Mouse (Mus musculus): ENCODE results near the gene Slc9a3r2. TPM values are rescaled to one million over a fixed set of nuclear protein-coding genes. Genes with fewer than 3 reads are reported as not detected.
A peak's percentile ranks its signal among the peaks of the same experiment; 100 is the strongest.
"Not testable (repeated sequence)": the region's sequence is repeated elsewhere in the genome, so short reads cannot be mapped to it uniquely, and the experiment has no call there.

Slc9a3r2 gene
- polyA plus RNA-seq, 1 experiment from 2014 or later, result 58.9 TPM

DNA sequence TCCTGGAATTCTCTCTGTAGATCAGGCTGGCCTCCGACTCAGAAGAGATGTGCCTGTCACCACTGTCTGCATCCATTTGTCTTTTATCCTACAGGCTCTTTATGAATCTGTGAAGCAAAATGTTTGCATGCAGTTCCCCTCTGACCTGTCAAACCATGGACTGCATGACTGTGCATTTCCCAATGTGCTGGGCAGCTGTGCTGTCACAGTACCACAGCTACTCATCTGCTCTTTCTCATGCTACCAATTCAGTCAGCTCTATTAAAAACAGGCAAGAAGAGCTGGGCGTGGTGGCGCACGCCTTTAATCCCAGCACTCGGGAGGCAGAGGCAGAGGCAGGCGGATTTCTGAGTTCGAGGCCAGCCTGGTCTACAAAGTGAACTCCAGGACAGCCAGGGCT, 16.9 kb upstream of the Slc9a3r2 start:
- H3K4me1 ChIP-seq (replicated peaks), result peaks cover 24% of the 10 kb centered on the region
- not testable (repeated sequence) for H3K27ac ChIP-seq; H3K27me3 ChIP-seq; H3K9ac ChIP-seq (replicated peaks); H3K9me3 ChIP-seq; H3K36me3 ChIP-seq; H3K4me3 ChIP-seq (replicated peaks); ATAC-seq (ENCODE audit: insufficient number of reproducible peaks, insufficient read depth, low FRiP score, low TSS enrichment, low read depth); H3K4me2 ChIP-seq
- 65% methylated on average over 7 of the region's 7 CpGs for WGBS

DNA sequence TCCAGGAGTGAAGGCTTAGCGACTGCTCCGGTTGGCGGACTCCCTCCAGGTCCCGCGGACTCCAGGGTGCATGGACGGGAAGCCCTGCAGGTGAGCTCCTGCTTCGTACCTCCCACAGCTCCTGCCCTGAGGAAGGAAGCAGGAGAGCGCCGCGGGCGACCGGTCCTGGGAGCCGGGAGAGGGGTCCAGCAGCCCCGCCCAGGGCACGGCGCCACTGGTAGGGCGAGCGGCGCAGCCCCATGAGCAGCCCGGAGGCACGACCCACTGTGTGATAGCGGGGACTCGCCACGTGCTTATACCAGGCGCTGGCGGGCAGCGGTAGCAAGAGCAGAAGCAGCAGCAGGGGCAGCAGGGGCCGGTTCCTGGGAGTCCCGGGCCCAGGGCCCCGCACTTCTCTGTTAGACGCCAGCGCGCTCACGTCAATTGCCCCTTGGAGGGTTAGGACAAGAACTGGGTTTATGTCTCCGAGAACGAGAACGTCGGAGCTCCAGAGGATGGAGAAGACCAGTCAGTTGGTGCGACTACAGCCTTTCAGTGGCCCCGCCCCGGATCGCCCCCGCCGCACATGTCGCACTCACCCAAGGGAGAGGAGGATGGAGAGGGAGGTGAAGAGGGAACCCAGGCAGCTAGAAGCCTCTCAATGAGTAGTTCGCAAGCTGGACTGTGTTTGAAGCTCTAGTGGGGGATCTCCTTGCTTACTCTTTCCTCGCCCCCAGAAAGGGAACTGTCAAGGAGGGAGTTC, 8.1 kb upstream of the Slc9a3r2 start, which contains the start of gene Npw:
Gene Npw, minus strand, starts transcription at position 441 of the 742 bp plus-strand sequence.
- no peak within 1 kb of the TSS for H3K27ac ChIP-seq
- H3K4me1 ChIP-seq (replicated peaks), result peaks cover 12% of the 10 kb centered on the region
- no peaks in the 10 kb centered on the region for H3K9me3 ChIP-seq
- H3K4me2 ChIP-seq, result peak within 1 kb of the TSS; percentile 97
- 1% methylated on average over 47 of the region's 47 CpGs for WGBS
- H3K27me3 ChIP-seq, result peaks cover 56% of the 10 kb centered on the region
- H3K36me3 ChIP-seq, result no peaks in the 10 kb centered on the region
- H3K4me3 ChIP-seq (replicated peaks), result peak within 1 kb of the TSS; percentile 52
- peak within 1 kb of the TSS; percentile 63 for H3K9ac ChIP-seq (replicated peaks)
- ATAC-seq (ENCODE audit: insufficient number of reproducible peaks, insufficient read depth, low FRiP score, low TSS enrichment, low read depth), result peak; percentile 46; the same call in 1 of the 2 replicates

DNA sequence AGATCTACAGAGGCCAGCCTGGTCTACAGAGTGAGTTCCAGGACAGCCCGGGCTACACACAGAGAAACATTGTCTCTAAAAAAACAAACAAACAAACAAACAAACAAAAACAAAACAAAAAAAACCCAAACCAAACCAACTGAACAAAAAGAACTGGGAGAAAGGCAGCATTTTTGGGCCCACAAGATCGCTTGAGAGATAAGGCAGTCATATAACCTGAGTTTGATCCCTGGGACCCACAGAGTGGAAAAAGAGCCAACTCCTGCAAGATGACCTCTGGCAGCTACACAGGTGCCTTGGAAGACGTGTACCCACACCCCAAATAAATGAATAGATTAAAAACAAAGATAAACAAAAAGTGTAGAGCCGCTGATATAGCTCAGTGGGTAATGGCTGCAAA, 4.8 kb upstream of the Slc9a3r2 start:
- no peak overlapping the region for H3K4me3 ChIP-seq (replicated peaks)
- no peaks in the 10 kb centered on the region for H3K9me3 ChIP-seq
- H3K4me1 ChIP-seq (replicated peaks), result peaks cover 18% of the 10 kb centered on the region
- no peak overlapping the region for H3K27ac ChIP-seq
- no peak for ATAC-seq (ENCODE audit: insufficient number of reproducible peaks, insufficient read depth, low FRiP score, low TSS enrichment, low read depth)
- no peak overlapping the region for H3K4me2 ChIP-seq
- H3K36me3 ChIP-seq, result no peaks in the 10 kb centered on the region
- peaks cover 41% of the 10 kb centered on the region for H3K27me3 ChIP-seq
- WGBS, result 83% methylated on average over 4 of the region's 4 CpGs
- H3K9ac ChIP-seq (replicated peaks), result no peak overlapping the region

DNA sequence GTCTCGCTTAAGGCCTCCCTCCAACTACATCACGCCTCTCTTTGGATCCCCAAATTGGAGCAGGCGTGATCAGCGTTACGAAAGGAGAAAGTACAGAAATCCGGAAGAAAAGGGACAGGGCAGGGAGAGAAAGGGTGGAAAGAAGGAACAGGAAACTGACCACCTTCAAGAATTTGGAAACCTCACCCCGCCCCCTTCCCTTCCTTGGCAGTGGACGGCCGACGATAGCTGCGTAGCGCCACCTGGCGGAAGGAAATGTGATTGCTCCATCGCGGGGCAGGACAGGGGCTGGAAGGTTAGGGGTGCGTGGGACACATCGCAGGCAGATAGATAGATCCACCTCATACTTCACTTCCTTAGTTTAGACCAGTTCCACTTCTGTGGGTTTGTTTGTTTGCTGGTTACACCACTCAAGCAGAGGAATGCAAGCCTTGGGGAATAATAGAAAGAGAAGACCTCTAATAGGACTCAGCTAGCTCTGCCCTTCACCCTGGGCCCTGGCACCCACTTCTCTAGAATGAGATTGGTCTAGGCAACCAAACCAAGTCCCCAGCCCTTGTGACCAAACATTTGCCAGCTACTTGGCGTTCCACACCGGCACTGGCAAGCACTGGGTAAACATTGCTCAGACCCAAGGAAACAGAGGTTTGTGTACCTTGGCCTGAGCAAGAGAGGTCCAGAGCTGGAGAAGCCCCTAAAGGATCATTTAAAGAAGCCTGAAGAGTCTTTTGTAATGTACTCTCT, 4.0 kb upstream of the Slc9a3r2 start:
- H3K4me2 ChIP-seq, result peak overlapping the region; percentile 62
- H3K27me3 ChIP-seq, result peaks cover 32% of the 10 kb centered on the region
- no peaks in the 10 kb centered on the region for H3K9me3 ChIP-seq
- peak overlapping the region; percentile 35 for H3K4me3 ChIP-seq (replicated peaks)
- H3K4me1 ChIP-seq (replicated peaks), result peaks cover 23% of the 10 kb centered on the region
- 6% methylated on average over 19 of the region's 19 CpGs for WGBS
- no peaks in the 10 kb centered on the region for H3K36me3 ChIP-seq
- no peak overlapping the region for H3K9ac ChIP-seq (replicated peaks)
- H3K27ac ChIP-seq, result peak overlapping the region; percentile 59; the same call in 1 of the 2 replicates
- no peak for ATAC-seq (ENCODE audit: insufficient number of reproducible peaks, insufficient read depth, low FRiP score, low TSS enrichment, low read depth)

DNA sequence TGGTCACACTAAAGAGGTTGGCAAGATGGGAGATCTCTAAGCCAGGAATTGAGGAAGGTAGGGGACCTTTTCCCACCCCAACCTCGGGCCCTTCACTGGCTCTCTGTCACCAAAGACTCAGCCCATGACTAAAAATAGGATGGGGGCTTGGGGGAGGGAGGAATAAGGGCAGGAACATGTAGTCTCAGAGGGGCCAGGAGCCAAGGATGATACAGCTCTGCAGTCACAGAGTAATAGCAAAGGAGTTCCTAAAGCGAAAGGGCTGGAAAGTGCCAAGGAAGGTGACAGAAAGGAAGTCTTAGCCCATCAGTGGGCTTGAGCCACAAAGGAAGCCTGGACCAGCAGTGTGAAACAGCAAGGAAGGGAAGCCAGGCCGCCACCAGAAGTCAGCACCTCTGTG, 1.7 kb upstream of the Slc9a3r2 start:
- Histone ChIP-seq H3K36me3 (peaks cover 7% of the 10 kb centered on the region; the same call in 1 of the 2 replicates), H3K9me3 (no peaks in the 10 kb centered on the region), H3K27me3 (peaks cover 9% of the 10 kb centered on the region), H3K4me1 (replicated peaks) (peaks cover 29% of the 10 kb centered on the region), H3K4me2 (no peak overlapping the region), H3K9ac (replicated peaks) (no peak overlapping the region), H3K4me3 (replicated peaks) (no peak overlapping the region), H3K27ac (no peak overlapping the region)
- no peak for ATAC-seq (ENCODE audit: insufficient number of reproducible peaks, insufficient read depth, low FRiP score, low TSS enrichment, low read depth)
- WGBS, result 69% methylated on average over 3 of the region's 3 CpGs

DNA sequence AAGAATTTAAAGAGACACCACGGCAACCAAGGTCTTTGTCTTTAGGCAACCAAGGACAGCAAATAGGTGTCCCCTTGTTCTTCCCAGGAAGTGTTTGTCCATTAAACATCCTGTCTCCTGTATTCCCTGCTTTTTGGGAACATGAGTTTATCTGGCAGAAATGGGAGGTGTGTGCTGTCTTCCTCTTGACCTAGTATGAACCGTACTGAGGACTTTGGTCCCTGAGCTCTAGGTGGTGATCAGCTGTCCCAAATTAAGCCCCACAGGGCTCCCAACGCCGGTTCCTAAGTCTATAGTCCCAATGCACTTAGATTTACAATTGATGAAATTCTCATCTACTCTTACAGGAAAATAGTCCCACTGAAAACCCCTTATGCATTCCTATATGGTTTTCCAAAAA, 639 bp upstream of the Slc9a3r2 start:
- Histone ChIP-seq H3K27me3 (no peaks in the 10 kb centered on the region), H3K27ac (no peak overlapping the region), H3K4me2 (peak overlapping the region; percentile 78), H3K36me3 (peaks cover 16% of the 10 kb centered on the region; the same call in 1 of the 2 replicates), H3K4me3 (replicated peaks) (0 out of 2 replicates have a peak overlapping the region, but pooled peaks have one; percentile 86), H3K9me3 (no peaks in the 10 kb centered on the region), H3K9ac (replicated peaks) (no peak overlapping the region; the same call in 1 of the 2 replicates), H3K4me1 (replicated peaks) (peaks cover 29% of the 10 kb centered on the region)
- 79% methylated on average over 4 of the region's 4 CpGs for WGBS
- no peak for ATAC-seq (ENCODE audit: insufficient number of reproducible peaks, insufficient read depth, low FRiP score, low TSS enrichment, low read depth)

DNA sequence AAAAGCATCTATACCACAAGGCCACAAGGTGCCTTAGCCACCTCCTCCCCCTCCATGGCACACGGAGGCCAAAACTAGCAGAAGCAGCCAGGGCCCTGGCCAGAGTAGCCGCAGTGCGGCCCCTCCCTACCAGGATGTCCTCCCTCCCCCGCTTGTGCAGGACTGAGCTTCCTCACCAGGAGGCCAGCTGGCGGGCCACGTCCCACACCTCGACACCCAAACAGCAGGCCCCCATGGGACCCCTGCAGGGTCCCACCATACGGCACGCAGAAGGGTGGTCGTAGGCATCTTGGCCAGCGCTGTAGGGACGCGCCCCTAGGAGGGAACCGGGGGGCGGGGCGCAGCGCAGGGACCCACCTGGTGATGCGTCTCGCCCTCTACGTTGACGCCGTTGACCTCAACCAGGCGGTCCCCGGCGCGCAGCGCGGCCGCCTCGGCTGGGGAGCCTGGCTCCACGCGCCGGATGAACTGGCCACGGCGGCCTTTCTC, 502 bp downstream of the Slc9a3r2 start:
- peak overlapping the region; percentile 90 for H3K9ac ChIP-seq (replicated peaks)
- peak overlapping the region; percentile 86 for H3K4me3 ChIP-seq (replicated peaks)
- peak overlapping the region; percentile 67 for H3K27ac ChIP-seq
- peak; percentile 34; the same call in 1 of the 2 replicates for ATAC-seq (ENCODE audit: insufficient number of reproducible peaks, insufficient read depth, low FRiP score, low TSS enrichment, low read depth)
- under 1% methylated on average over 35 of the region's 35 CpGs for WGBS
- H3K9me3 ChIP-seq, result no peaks in the 10 kb centered on the region
- H3K4me1 ChIP-seq (replicated peaks), result peaks cover 39% of the 10 kb centered on the region
- H3K36me3 ChIP-seq, result peaks cover 27% of the 10 kb centered on the region; the same call in 1 of the 2 replicates
- H3K4me2 ChIP-seq, result peak overlapping the region; percentile 78
- no peaks in the 10 kb centered on the region for H3K27me3 ChIP-seq

DNA sequence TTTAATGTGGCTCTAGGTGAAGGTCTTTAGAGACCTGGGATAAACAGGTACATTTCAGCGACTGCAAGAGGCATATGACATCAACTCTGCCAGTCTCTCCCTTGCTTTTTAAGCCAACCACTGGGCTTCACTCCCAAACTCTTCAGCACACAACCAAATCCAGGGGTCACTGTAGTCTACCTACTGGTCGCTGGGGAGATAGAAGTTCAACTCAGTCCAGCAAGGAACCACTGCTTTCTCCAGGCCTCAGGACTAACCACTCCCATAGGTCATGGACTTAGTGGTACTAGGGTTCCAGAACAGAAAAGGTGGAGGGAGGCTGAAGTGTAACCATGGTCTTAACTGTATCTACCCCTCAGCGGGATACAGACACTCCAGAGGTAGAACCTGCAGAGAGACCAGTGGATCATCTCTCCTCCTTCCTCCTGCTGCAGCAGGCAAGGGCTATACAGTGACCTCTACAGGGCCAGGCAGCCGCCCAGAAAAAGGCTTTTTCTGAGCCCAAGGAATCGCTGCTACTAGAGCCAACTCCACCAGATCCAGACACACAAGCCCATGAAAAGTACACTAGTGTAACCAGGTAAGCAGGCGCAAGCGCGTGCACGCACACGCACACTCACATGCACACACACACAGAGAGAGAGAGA, 1.3 kb downstream of the Slc9a3r2 start:
- H3K4me2 ChIP-seq, result peak overlapping the region; percentile 78
- peak overlapping the region; percentile 86 for H3K4me3 ChIP-seq (replicated peaks)
- peaks cover 31% of the 10 kb centered on the region; the same call in 1 of the 2 replicates for H3K36me3 ChIP-seq
- 74% methylated on average over 10 of the region's 10 CpGs for WGBS
- H3K4me1 ChIP-seq (replicated peaks), result peaks cover 46% of the 10 kb centered on the region
- 0 out of 2 replicates have a peak overlapping the region, but pooled peaks have one; percentile 67 for H3K27ac ChIP-seq
- ATAC-seq (ENCODE audit: insufficient number of reproducible peaks, insufficient read depth, low FRiP score, low TSS enrichment, low read depth), result no peak
- peak overlapping the region; percentile 90 for H3K9ac ChIP-seq (replicated peaks)
- H3K27me3 ChIP-seq, result no peaks in the 10 kb centered on the region
- no peaks in the 10 kb centered on the region for H3K9me3 ChIP-seq

DNA sequence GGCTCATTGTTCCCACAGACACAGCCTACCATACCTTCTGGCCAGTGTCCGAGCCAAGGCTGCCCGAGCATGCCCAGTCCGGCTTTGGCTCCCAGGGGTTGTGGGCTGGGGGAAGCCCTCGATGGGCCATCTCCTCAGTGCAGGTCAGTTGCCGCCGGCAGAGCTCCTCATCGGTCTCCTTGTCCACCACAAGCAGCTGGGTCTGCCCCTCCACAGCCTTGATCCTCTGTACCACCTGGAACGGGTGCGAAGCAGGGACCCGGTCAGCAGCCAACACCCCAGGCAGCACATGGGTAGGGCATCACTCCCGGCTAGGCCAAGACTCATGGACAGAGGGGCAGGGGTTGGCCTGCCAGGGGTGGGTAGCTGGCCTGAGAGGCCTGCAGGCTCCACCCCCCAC, 2.6 kb downstream of the Slc9a3r2 start:
- Histone ChIP-seq H3K27me3 (no peaks in the 10 kb centered on the region), H3K27ac (no peak overlapping the region), H3K4me2 (peak overlapping the region; percentile 8; the same call in 1 of the 2 replicates), H3K36me3 (peaks cover 37% of the 10 kb centered on the region), H3K4me3 (replicated peaks) (no peak overlapping the region), H3K9ac (replicated peaks) (peak overlapping the region; percentile 1; the same call in 1 of the 2 replicates), H3K4me1 (replicated peaks) (peaks cover 57% of the 10 kb centered on the region), H3K9me3 (no peaks in the 10 kb centered on the region)
- 69% methylated on average over 11 of the region's 11 CpGs for WGBS
- ATAC-seq (ENCODE audit: insufficient number of reproducible peaks, insufficient read depth, low FRiP score, low TSS enrichment, low read depth), result no peak

DNA sequence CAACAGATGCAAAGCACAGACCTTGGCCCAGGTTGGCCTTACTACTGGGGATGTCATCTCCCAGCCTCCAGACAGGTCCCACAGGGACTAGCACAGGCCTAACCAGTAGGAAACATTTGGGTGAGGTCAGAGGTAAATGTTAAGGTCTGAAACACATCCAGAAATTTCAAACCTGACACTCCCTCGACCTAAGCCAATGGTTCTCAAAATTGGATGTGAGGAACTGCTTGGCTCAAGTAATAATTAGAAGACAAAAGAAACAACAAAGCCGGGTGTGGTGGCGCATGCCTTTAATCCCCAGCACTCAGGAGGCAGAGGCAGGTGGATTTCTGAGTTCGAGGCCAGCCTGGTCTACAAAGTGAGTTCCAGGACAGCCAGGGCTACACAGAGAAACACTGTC, 3.7 kb downstream of the Slc9a3r2 start:
- Histone ChIP-seq H3K4me2 (no peak overlapping the region), H3K4me1 (replicated peaks) (peaks cover 57% of the 10 kb centered on the region), H3K4me3 (replicated peaks) (no peak overlapping the region), H3K9me3 (no peaks in the 10 kb centered on the region), H3K36me3 (peaks cover 47% of the 10 kb centered on the region), H3K9ac (replicated peaks) (no peak overlapping the region), H3K27ac (no peak overlapping the region; the same call in 1 of the 2 replicates), H3K27me3 (no peaks in the 10 kb centered on the region)
- WGBS, result 90% methylated on average over 4 of the region's 4 CpGs
- ATAC-seq (ENCODE audit: insufficient number of reproducible peaks, insufficient read depth, low FRiP score, low TSS enrichment, low read depth), result no peak

Data from limb, embryonic 12.5 days (tissue).